Mouse (Mus musculus): Measurements from ENCODE around the gene Mul1.

- TF ChIP-seq HCFC1 (IDR thresholded peaks at IDR 0.05; ENCODE audit: borderline replicate concordance, insufficient read depth, low read length) (no peak), MAFK (IDR thresholded peaks at IDR 0.05; ENCODE audit: insufficient read depth, low read depth, low read length) (no peak), CHD2 (IDR thresholded peaks at IDR 0.05; ENCODE audit: low read depth, low read length) (no peak), ZNF384 (IDR thresholded peaks at IDR 0.05; ENCODE audit: low read depth, low read length) (no peak)
Measured at GRCm38 (mm10) chr4:138480962-138481361, 46.5 kb downstream of the Mul1 start.
